Mouse (Mus musculus): ENCODE measurements at regions not wholly inside any gene's neighbourhood (a gene's known extent, or its start where the extent isn't known, plus 50 kb on each side); places are given as distances from the start of the nearest gene placed in this dataset.

DNA sequence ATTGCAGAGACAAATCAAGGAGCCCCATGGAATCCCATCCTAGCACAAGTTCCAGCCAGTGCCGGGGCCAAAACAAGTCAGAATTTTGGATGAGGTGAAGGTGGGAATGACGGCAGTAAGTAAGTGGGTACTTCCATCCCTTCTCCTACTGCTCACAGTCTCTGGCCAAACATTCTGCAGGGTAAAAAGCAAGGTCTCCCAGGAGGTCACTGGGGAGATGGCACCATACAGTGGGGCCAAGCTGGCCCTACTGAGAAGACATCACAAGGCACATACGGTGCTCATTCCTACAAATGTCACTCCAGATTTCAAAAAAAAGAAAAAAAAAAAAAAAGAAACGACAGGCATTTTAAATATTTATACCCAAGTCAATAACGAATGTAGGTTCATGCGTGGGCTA lies 129.6 kb downstream of the Ddx11 start:
- DNase-seq (ENCODE audit: low spot score in 2 of 2), result no peak

DNA sequence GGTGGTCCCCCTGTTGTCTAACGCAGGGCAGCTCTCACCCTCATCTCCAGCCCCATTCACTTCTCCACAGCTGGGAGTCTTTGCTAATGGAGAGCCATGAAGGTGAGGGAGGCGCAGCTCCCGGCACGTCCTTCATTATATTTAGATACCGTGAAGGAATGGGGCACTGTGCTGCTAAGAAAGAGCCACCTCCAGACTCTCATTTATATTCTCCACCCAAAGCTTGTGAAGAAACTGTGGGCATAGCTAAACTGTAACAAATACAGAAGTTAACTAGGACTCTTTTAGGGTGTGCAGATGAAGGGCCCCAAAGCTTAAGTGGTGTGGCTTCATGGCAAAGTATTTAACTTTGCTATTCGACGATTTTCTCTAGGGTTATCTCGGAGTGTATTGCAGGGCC lies 136.4 kb downstream of the Ddx11 start:
- DNase-seq (ENCODE audit: low spot score in 2 of 2), result no peak

DNA sequence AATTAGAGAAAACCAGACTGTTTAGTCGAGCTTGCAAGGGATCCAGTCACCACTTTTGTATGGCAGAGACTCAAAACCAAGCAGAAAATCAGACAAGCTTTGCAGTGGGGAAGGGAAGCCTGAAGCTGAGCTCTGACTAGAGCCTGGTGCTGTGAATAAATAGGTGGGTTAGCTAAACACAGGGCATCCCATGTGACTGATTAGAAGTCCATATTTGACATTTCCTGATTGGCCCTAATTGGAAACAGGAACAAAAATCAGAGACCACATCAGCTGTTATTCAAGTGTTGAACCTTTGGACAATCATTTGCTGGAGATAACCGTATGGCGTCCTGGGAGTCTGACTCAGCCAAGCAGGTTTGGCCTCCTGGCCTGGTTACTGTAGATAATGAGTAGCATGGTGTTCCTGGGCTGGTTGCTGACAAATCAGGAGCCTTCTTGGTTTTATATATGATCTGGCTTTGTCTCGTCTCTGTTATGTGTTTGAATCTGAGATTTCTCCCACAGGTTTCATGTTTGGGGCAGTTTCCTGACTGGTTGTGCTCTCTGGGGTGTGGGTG lies 139.4 kb downstream of the Ddx11 start:
- no peak for DNase-seq (ENCODE audit: low spot score in 2 of 2)

DNA sequence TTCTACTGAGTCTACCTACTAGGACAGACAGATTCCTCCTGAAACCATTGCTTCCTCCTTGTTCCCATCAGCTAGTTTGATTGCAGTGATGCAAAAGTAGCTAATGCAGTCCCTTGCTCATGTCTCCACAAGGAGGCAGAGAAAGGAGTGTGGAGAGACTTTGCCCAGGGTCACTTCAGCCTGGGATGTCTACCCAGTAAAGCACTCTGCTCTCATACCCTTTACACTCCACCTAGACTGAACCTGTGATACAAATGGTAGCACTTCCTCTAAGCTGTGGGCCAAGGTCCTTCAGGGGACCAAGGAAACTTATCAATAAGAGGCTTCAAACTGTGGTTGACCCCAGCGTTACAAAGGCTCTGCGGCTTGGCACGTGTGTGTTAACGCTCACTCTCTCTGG lies 140.1 kb downstream of the Ddx11 start:
- DNase-seq (ENCODE audit: low spot score in 2 of 2), result no peak

DNA sequence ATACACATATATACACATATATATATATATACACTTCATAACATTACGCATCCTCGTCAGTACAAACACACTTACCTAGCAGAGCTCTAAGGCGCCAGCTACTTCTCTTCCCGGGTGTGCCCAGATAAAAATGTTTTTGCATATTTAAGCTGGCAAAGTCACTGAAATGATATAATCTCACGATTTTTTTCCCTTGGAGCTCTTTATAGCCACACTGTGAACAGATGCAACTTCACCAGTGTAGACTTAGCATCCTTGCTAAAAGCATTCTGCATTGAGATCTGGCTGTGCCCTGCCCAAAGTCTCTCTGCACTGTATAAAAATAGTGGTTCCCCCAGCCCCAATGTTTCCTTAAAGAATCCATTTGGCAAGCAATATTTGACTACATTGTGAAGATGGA lies 143.5 kb downstream of the Ddx11 start:
- no peak for DNase-seq (ENCODE audit: low spot score in 2 of 2)

DNA sequence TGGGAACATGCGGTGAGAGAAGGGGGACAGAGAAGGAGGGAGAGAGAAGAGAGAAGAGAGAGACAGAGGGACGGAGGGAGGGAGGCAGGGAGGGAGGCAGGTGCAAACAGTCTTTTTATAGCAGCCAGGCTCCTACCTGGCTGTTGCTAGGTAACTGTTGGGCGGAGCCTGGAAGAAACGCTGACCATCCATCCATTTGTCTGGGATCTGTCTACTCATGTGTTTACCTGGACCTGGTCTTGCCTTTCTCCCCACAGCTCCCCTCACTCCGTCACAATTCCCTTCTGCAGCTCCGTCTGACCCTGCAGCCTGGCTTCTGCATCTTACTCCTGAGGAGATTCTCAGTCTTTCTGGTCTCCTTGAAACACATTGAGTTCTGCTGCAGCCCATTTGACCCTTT lies 144.5 kb downstream of the Ddx11 start:
- DNase-seq (ENCODE audit: low spot score in 2 of 2), result no peak

DNA sequence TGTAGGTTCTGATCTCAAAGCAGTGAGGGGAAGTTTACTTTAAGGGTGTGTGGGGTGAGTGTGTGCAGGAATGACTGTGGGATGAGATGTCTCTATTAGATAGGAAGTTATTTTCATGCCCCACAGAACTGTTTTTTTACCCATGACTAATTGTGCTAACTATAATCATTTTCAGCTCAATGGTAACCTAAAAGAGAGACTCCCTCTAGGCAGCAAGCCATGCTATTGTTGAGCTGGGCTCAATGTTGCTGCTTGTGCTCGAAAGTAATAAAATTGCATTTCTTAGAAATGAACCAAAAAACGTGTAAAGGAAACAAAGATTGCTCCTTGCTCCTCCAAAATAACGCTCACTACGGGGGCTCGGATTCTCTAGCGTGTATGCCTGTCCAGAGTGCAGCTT lies 146.2 kb downstream of the Ddx11 start:
- DNase-seq (ENCODE audit: low spot score in 2 of 2), result no peak

DNA sequence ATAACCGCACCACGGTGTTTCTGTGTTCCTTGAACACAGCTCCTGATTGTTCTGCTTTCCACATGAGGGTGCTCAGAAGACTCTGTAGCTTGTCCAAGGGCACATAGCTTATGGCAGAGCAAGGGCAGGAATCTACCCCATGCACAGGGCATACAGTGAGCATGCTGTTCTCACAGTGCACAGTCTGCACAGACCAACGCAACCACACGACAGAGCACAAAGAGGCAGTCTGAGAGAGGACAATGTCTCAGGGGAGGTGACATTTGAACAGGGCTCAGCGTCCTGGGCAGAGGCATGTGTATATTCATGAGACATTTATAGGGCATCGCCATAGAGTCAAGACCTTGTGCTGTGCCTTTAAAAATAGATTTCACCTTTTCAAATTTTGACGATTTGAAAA lies 148.6 kb downstream of the Ddx11 start:
- no peak for DNase-seq (ENCODE audit: low spot score in 2 of 2)

DNA sequence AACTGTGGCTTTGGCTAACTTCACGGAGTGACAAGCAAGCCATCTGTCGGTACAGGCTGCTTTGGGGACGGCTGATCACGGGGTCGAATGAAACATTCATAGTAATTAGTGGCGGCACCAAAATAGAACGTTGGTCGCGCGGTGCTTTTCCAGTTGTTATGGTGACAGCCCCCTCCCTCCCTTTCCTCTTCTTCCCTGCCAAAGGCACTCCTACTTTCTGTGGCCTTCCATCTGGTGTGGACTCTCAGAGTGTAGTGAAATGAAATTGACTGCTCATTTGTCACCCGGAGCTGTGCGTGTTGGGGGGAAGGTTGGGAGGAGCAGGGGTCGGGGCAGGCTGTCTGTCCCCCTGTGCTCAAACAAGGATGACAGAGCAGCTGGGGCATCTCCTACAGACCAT lies 153.5 kb downstream of the Ddx11 start:
- DNase-seq (ENCODE audit: low spot score in 2 of 2), result peak; percentile 37 to 55

DNA sequence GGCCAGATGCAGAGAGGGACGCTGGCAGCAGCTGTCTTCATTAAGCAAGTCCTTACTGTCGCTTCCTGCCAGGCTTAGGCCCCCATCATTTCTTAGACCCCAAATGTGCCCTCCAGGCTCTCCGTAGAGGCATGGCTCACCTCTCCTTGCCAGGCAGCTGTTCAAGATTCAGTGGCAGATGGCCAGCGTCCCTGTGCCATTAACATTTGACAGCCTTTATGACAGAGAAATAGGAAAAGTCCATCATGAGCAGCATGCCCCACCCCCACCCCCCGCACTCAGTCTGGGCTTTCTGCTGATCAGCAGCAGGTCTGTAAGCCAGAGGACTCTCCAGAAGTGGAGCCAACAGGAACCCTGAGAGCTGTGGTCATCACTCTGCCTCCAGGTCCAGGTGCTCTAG lies 154.7 kb downstream of the Ddx11 start:
- no peak for DNase-seq (ENCODE audit: low spot score in 2 of 2)

DNA sequence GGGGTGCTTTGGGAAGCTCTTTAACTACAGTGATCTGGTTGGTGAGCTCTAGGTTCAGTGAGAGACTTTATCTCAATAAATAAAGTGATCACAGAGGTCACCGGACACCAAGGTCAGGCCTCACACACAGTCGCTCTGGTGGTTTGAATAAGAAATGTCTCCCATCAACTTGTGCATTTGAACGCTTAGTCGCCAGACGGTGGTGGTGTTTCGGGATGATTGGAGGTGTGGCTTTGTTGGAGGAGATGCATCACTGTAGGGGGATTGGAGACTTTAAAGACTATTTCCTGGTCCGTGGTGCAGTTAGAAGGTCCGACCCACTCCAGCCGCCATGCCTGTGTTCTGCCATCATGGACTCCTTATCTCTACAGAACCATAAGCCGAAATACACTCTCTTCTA lies 162.0 kb downstream of the Ddx11 start:
- DNase-seq (ENCODE audit: low spot score in 2 of 2), result no peak
